20 mouse cellular contexts compared by ENCODE assay signal in the genomic region with DNA sequence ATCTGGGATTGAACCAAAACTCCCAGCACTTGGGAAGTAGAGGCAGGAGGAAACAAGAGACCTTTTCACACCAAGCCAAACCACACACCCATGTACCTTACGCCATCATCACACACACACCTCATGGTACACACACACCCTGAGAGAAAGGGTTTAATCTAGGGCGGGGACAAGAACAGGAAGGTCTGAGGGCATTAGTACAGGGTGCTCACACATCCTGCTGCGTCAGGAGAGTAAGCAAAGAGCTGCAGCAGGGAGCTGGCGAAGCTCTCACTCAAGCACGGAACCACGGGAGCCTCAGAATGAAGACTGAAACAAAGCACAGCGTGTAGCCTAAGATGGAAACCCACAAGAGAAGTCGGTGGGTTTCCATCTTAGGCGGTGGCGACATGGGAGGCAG.
"Had no signal": no experiment of that assay in that cellular context is flagged by ENCODE, and none has a peak within 500 bp of the region (broad histone marks: within the 10 kb centered on the region; RNA-seq: fewer than 3 reads in every experiment).

No protein-coding gene starts in this region.

- H3K9ac ChIP-seq: liver, embryonic 12.5 days; liver, embryonic 14.5 days; lung, embryonic 14.5 days; midbrain, embryonic 13.5 days; midbrain, embryonic 15.5 days; neural tube, embryonic 13.5 days; neural tube, embryonic 15.5 days had no signal

- H3K27me3 ChIP-seq: liver, embryonic 12.5 days; midbrain, embryonic 13.5 days; midbrain, embryonic 15.5 days; neural tube, embryonic 13.5 days; neural tube, embryonic 15.5 days had no signal

- H3K4me3 ChIP-seq: liver, embryonic 12.5 days; midbrain, embryonic 10.5 days; midbrain, embryonic 13.5 days; midbrain, embryonic 15.5 days; myocyte; neural tube, embryonic 13.5 days; neural tube, embryonic 15.5 days had no signal

- DNase-seq: lung, adult 18-20 months; lung, embryonic 14.5 days; lung, postnatal 10 days; lung, postnatal 4 days; retina, postnatal 1 day; right cerebral cortex, adult 18-20 months; right cerebral cortex, postnatal 25 days; right cerebral cortex, postnatal 4 days; spleen, adult 18-20 months; thymus, adult 18-20 months; thymus, postnatal 25 days; thymus, postnatal 4 days had no signal

- H3K9me3 ChIP-seq: liver, embryonic 12.5 days; midbrain, embryonic 10.5 days; midbrain, embryonic 13.5 days; midbrain, embryonic 15.5 days; neural tube, embryonic 13.5 days; neural tube, embryonic 15.5 days had no signal

- H3K4me2 ChIP-seq: liver, embryonic 12.5 days; lung, embryonic 14.5 days; midbrain, embryonic 13.5 days; midbrain, embryonic 15.5 days; neural tube, embryonic 13.5 days; neural tube, embryonic 15.5 days had no signal

- H3K4me1 ChIP-seq: liver, embryonic 12.5 days; midbrain, embryonic 10.5 days; midbrain, embryonic 13.5 days; midbrain, embryonic 15.5 days; neural tube, embryonic 13.5 days; neural tube, embryonic 15.5 days had no signal

- H3K27ac ChIP-seq: liver, embryonic 12.5 days; liver, embryonic 14.5 days; midbrain, embryonic 10.5 days; midbrain, embryonic 13.5 days; midbrain, embryonic 15.5 days; neural tube, embryonic 13.5 days; neural tube, embryonic 15.5 days had no signal

- ATAC-seq: liver, embryonic 12.5 days; midbrain, embryonic 13.5 days; midbrain, embryonic 15.5 days had no signal
